Mouse (Mus musculus) midbrain, embryonic 15.5 days (tissue): ENCODE measurements at regions not wholly inside any gene's neighbourhood (a gene's known extent, or its start where the extent isn't known, plus 50 kb on each side); places are given as distances from the start of the nearest gene placed in this dataset.
A peak's percentile ranks its signal among the peaks of the same experiment; 100 is the strongest.

Experiments used
- ATAC-seq: fragments of 200-750 bp; cut with Nextera tagmentation; replicated peaks from 2 replicates; pipeline ENCODE4 v1.8.0; 2017; ENCODE audit warnings: moderate TSS enrichment
- H3K27ac ChIP-seq: fragments of 300-500 bp; sonication (generic); 2 replicates; pipeline ENCODE4 v1.5.1; 2015; ENCODE audit warnings: mild to moderate bottlenecking, inconsistent platforms
- H3K27me3 ChIP-seq: fragments of 300-500 bp; sonication (generic); replicated peaks from 2 replicates; pipeline ENCODE4 v1.6.1; 2015; ENCODE audit warnings: inconsistent platforms
- H3K36me3 ChIP-seq: fragments of 300-500 bp; sonication (generic); replicated peaks from 2 replicates; pipeline ENCODE4 v1.6.1; 2015; ENCODE audit warnings: inconsistent platforms
- H3K4me1 ChIP-seq: fragments of 300-500 bp; sonication (generic); 2 replicates; pipeline ENCODE4 v1.6.1; 2015; ENCODE audit warnings: inconsistent platforms
- H3K4me2 ChIP-seq: fragments of 300-500 bp; sonication (generic); 2 replicates; pipeline ENCODE4 v1.6.1; 2015; ENCODE audit warnings: inconsistent platforms, mild to moderate bottlenecking, moderate library complexity
- H3K4me3 ChIP-seq: fragments of 300-500 bp; sonication (generic); 2 replicates; pipeline ENCODE4 v1.5.1; 2015; ENCODE audit warnings: mild to moderate bottlenecking, inconsistent platforms
- H3K9ac ChIP-seq: fragments of 300-500 bp; sonication (generic); 2 replicates; pipeline ENCODE4 v1.6.1; 2015; ENCODE audit warnings: mild to moderate bottlenecking, inconsistent platforms
- H3K9me3 ChIP-seq: fragments of 300-500 bp; sonication (generic); 2 replicates; pipeline ENCODE4 v1.6.1; 2016; ENCODE audit warnings: inconsistent platforms
- WGBS: fragments of 180-500 bp; shearing (Covaris S2); methylation state at CpG from one replicate; pipeline ENCODE4 v1.1.7; 2015; ENCODE audit warnings: mixed read lengths; 5-methylcytosine and 5-hydroxymethylcytosine counted together

GRCm38 (mm10) chr4:70844742-70845141 lies 309.9 kb upstream of the Megf9 start:
- H3K4me3 ChIP-seq = no peak overlapping the region
- 65% methylated on average over 1 of the region's 1 CpGs for WGBS
- no peak overlapping the region for H3K4me2 ChIP-seq
- H3K36me3 ChIP-seq = no peaks in the 10 kb centered on the region
- H3K9me3 ChIP-seq = no peaks in the 10 kb centered on the region
- no peak overlapping the region for H3K9ac ChIP-seq
- ATAC-seq = no peak
- no peak overlapping the region for H3K27ac ChIP-seq
- H3K4me1 ChIP-seq = no peaks in the 10 kb centered on the region
- no peaks in the 10 kb centered on the region for H3K27me3 ChIP-seq

GRCm38 (mm10) chr4:70810956-70811316 lies 276.1 kb upstream of the Megf9 start:
- no peaks in the 10 kb centered on the region for H3K4me1 ChIP-seq
- H3K36me3 ChIP-seq = no peaks in the 10 kb centered on the region
- no peaks in the 10 kb centered on the region for H3K27me3 ChIP-seq
- ATAC-seq = peak; percentile 85
- no peak overlapping the region for H3K4me3 ChIP-seq
- no peak overlapping the region for H3K9ac ChIP-seq
- H3K27ac ChIP-seq = no peak overlapping the region
- no peak overlapping the region for H3K4me2 ChIP-seq
- 48% methylated on average over 2 of the region's 2 CpGs for WGBS
- H3K9me3 ChIP-seq = no peaks in the 10 kb centered on the region

- Histone ChIP-seq H3K4me3 (no peak overlapping the region), H3K27me3 (no peaks in the 10 kb centered on the region), H3K9me3 (no peaks in the 10 kb centered on the region), H3K4me2 (no peak overlapping the region), H3K9ac (no peak overlapping the region), H3K4me1 (no peaks in the 10 kb centered on the region), H3K36me3 (no peaks in the 10 kb centered on the region), H3K27ac (no peak overlapping the region)
- ATAC-seq = peak; percentile 67
Measured at GRCm38 (mm10) chr4:70810311-70810955, 275.6 kb upstream of the Megf9 start.

GRCm38 (mm10) chr4:70804925-70805342 lies 270.1 kb upstream of the Megf9 start:
- Histone ChIP-seq H3K9me3 (no peaks in the 10 kb centered on the region), H3K27me3 (no peaks in the 10 kb centered on the region), H3K36me3 (no peaks in the 10 kb centered on the region), H3K9ac (no peak overlapping the region), H3K4me2 (no peak overlapping the region), H3K4me1 (no peaks in the 10 kb centered on the region), H3K4me3 (no peak overlapping the region), H3K27ac (no peak overlapping the region)
- WGBS = 87% methylated on average over 3 of the region's 3 CpGs
- no peak for ATAC-seq

GRCm38 (mm10) chr4:70798483-70798882 lies 263.7 kb upstream of the Megf9 start:
- Histone ChIP-seq H3K27me3 (no peaks in the 10 kb centered on the region), H3K9me3 (no peaks in the 10 kb centered on the region), H3K4me1 (no peaks in the 10 kb centered on the region), H3K4me2 (no peak overlapping the region), H3K9ac (no peak overlapping the region), H3K36me3 (no peaks in the 10 kb centered on the region), H3K27ac (no peak overlapping the region), H3K4me3 (no peak overlapping the region)
- ATAC-seq = no peak; the same call in 1 of the 2 replicates
- WGBS = 40% methylated on average over 1 of the region's 1 CpGs

- no peaks in the 10 kb centered on the region for H3K27me3 ChIP-seq
- no peak overlapping the region for H3K4me2 ChIP-seq
- no peak overlapping the region for H3K9ac ChIP-seq
- no peak overlapping the region for H3K27ac ChIP-seq
- no peak overlapping the region for H3K4me3 ChIP-seq
- no peaks in the 10 kb centered on the region for H3K4me1 ChIP-seq
- H3K9me3 ChIP-seq = no peaks in the 10 kb centered on the region
- 83% methylated on average over 3 of the region's 3 CpGs for WGBS
- H3K36me3 ChIP-seq = no peaks in the 10 kb centered on the region
- ATAC-seq = no peak
Measured at GRCm38 (mm10) chr4:70797935-70798334, 263.1 kb upstream of the Megf9 start.

GRCm38 (mm10) chr4:70783487-70783886 lies 248.7 kb upstream of the Megf9 start:
- 0 out of 2 replicates have a peak, but pooled peaks have one; percentile 50 for ATAC-seq
- Histone ChIP-seq H3K4me2 (no peak overlapping the region), H3K9ac (no peak overlapping the region), H3K9me3 (no peaks in the 10 kb centered on the region), H3K4me1 (no peaks in the 10 kb centered on the region), H3K36me3 (no peaks in the 10 kb centered on the region), H3K4me3 (no peak overlapping the region), H3K27ac (no peak overlapping the region), H3K27me3 (no peaks in the 10 kb centered on the region)
- WGBS = 47% methylated on average over 2 of the region's 2 CpGs

GRCm38 (mm10) chr4:70781591-70781990 lies 246.8 kb upstream of the Megf9 start:
- H3K4me2 ChIP-seq = no peak overlapping the region
- ATAC-seq = no peak
- WGBS = 75% methylated on average over 2 of the region's 2 CpGs

GRCm38 (mm10) chr4:70776273-70776672 lies 241.5 kb upstream of the Megf9 start:
- WGBS = 79% methylated on average over 1 of the region's 1 CpGs
- ATAC-seq = no peak
- H3K36me3 ChIP-seq = no peaks in the 10 kb centered on the region
- no peak overlapping the region for H3K4me3 ChIP-seq
- no peaks in the 10 kb centered on the region for H3K9me3 ChIP-seq
- H3K27me3 ChIP-seq = no peaks in the 10 kb centered on the region
- H3K4me1 ChIP-seq = no peaks in the 10 kb centered on the region
- no peak overlapping the region for H3K9ac ChIP-seq
- H3K4me2 ChIP-seq = no peak overlapping the region
- no peak overlapping the region for H3K27ac ChIP-seq

More at GRCm38 (mm10) chr4:70781591-70781990, 246.8 kb upstream of the Megf9 start:
- Histone ChIP-seq H3K36me3 (no peaks in the 10 kb centered on the region), H3K9me3 (no peaks in the 10 kb centered on the region), H3K9ac (no peak overlapping the region), H3K27ac (no peak overlapping the region), H3K4me3 (no peak overlapping the region), H3K27me3 (no peaks in the 10 kb centered on the region), H3K4me1 (no peaks in the 10 kb centered on the region)

GRCm38 (mm10) chr4:70743425-70743824 lies 208.6 kb upstream of the Megf9 start:
- no peaks in the 10 kb centered on the region for H3K27me3 ChIP-seq
- H3K4me2 ChIP-seq = no peak overlapping the region
- H3K27ac ChIP-seq = no peak overlapping the region
- no peaks in the 10 kb centered on the region for H3K4me1 ChIP-seq
- no peak overlapping the region for H3K9ac ChIP-seq
- WGBS = 76% methylated on average over 1 of the region's 1 CpGs
- H3K36me3 ChIP-seq = no peaks in the 10 kb centered on the region
- no peak for ATAC-seq
- no peak overlapping the region for H3K4me3 ChIP-seq
- no peaks in the 10 kb centered on the region for H3K9me3 ChIP-seq

GRCm38 (mm10) chr4:70742002-70742401 lies 207.2 kb upstream of the Megf9 start:
- no peaks in the 10 kb centered on the region for H3K4me1 ChIP-seq
- no peak overlapping the region for H3K4me3 ChIP-seq
- H3K9me3 ChIP-seq = no peaks in the 10 kb centered on the region
- no peak for ATAC-seq
- H3K27me3 ChIP-seq = no peaks in the 10 kb centered on the region
- 50% methylated on average over 1 of the region's 1 CpGs for WGBS
- H3K9ac ChIP-seq = no peak overlapping the region
- no peaks in the 10 kb centered on the region for H3K36me3 ChIP-seq
- no peak overlapping the region for H3K4me2 ChIP-seq
- no peak overlapping the region for H3K27ac ChIP-seq

GRCm38 (mm10) chr4:70741121-70741520 lies 206.3 kb upstream of the Megf9 start:
- Histone ChIP-seq H3K9ac (no peak overlapping the region), H3K4me2 (no peak overlapping the region), H3K36me3 (no peaks in the 10 kb centered on the region), H3K27ac (no peak overlapping the region), H3K4me1 (no peaks in the 10 kb centered on the region), H3K27me3 (no peaks in the 10 kb centered on the region), H3K4me3 (no peak overlapping the region), H3K9me3 (no peaks in the 10 kb centered on the region)
- WGBS = 6% methylated on average over 4 of the region's 4 CpGs
- ATAC-seq = no peak

- WGBS = 67% methylated on average over 2 of the region's 2 CpGs
- H3K4me2 ChIP-seq = no peak overlapping the region
- no peak overlapping the region for H3K4me3 ChIP-seq
- H3K27me3 ChIP-seq = no peaks in the 10 kb centered on the region
- H3K9me3 ChIP-seq = no peaks in the 10 kb centered on the region
- no peaks in the 10 kb centered on the region for H3K4me1 ChIP-seq
- no peak for ATAC-seq
- no peaks in the 10 kb centered on the region for H3K36me3 ChIP-seq
- no peak overlapping the region for H3K9ac ChIP-seq
- H3K27ac ChIP-seq = no peak overlapping the region
Measured at GRCm38 (mm10) chr4:70709126-70709689, 174.4 kb upstream of the Megf9 start.
